Comparison of ENCODE assay signal across 22 mouse cellular contexts in the genomic region with DNA sequence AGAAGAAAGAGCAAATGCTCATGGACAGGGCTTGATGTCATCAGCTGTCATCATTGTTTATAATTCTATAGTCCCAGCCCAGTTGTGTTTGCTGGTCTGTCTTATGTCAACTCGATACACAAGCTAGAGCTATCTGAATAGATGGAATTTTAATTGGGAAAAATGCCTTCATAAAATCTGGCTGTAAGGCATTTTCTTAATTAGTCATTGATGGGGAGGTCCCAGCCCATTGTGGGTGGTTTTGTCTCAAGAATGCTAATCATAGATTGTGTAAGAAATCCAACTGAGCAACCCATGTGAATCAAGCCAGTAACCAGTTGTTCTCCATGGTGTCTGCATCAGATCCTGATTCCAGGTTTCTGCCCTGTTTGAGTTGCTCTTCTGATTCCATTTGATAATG.
DNase-seq lines count a peak whose midpoint lies in the region; ATAC-seq and TF ChIP-seq lines count a peak whose summit lies in the region.
"Had no signal": no experiment of that assay in that cellular context is flagged by ENCODE, and none has a peak within 500 bp of the region (broad histone marks: within the 10 kb centered on the region; RNA-seq: fewer than 3 reads in every experiment).

No protein-coding gene starts in this region.

- no peaks in the 10 kb centered on the region for H3K9me3 ChIP-seq in forebrain, embryonic 11.5 days (ENCODE audit: control insufficient read depth, low read length)
- H3K9me3 ChIP-seq in forebrain, embryonic 13.5 days (replicated peaks) = no peaks in the 10 kb centered on the region; the same call in 1 of the 2 replicates
- no peaks in the 10 kb centered on the region for H3K9me3 ChIP-seq in stomach, postnatal 0 days (ENCODE audit: control insufficient read depth, low read length)
- H3K9me3 ChIP-seq: embryonic facial prominence, embryonic 10.5 days; embryonic facial prominence, embryonic 12.5 days; forebrain, embryonic 12.5 days; forebrain, embryonic 15.5 days had no signal

- H3K4me3 ChIP-seq in forebrain, embryonic 11.5 days (ENCODE audit: low read depth, low read length) = no peak overlapping the region
- no peak overlapping the region for H3K4me3 ChIP-seq in forebrain, embryonic 13.5 days
- H3K4me3 ChIP-seq in stomach, postnatal 0 days (ENCODE audit: low read depth, low read length) = no peak overlapping the region
- H3K4me3 ChIP-seq: embryonic facial prominence, embryonic 10.5 days; embryonic facial prominence, embryonic 12.5 days; forebrain, embryonic 12.5 days; forebrain, embryonic 15.5 days had no signal

- no peak overlapping the region for H3K27ac ChIP-seq in forebrain, embryonic 11.5 days (ENCODE audit: low read depth, low read length)
- no peak overlapping the region for H3K27ac ChIP-seq in forebrain, embryonic 13.5 days
- H3K27ac ChIP-seq in stomach, postnatal 0 days (replicated peaks) = no peak overlapping the region
- H3K27ac ChIP-seq: embryonic facial prominence, embryonic 10.5 days; embryonic facial prominence, embryonic 12.5 days; forebrain, embryonic 12.5 days; forebrain, embryonic 15.5 days had no signal

- ATAC-seq in forebrain, embryonic 11.5 days (replicated peaks; ENCODE audit: low FRiP score) = 0 out of 2 replicates have a peak, but pooled peaks have one; percentile 15
- no peak for ATAC-seq in forebrain, embryonic 13.5 days
- no peak for ATAC-seq in stomach, postnatal 0 days (ENCODE audit: low FRiP score, low TSS enrichment)
- ATAC-seq: CD4-positive, CD25-positive, alpha-beta regulatory T cell, adult 4 months; forebrain, embryonic 15.5 days; forebrain, postnatal 0 days had no signal

- 44% methylated on average over 1 of the region's 1 CpGs for WGBS in forebrain, embryonic 11.5 days
- 30% methylated on average over 1 of the region's 1 CpGs for WGBS in forebrain, embryonic 13.5 days
- WGBS in stomach, postnatal 0 days = 45% methylated on average over 1 of the region's 1 CpGs

- no peak for DNase-seq in forebrain, embryonic 11.5 days (ENCODE audit: low spot score)
- DNase-seq in retina, embryonic 14.5 days (ENCODE audit: low spot score) = peak; percentile 28
- no peak for DNase-seq in stomach, postnatal 0 days (ENCODE audit: low spot score)
- no peak for DNase-seq in thymus, postnatal 25 days
- DNase-seq: adrenal gland, adult 2 months; adrenal gland, postnatal 10 days; adrenal gland, postnatal 25 days; B cell, adult 2 months; cerebellum, adult 11-12 months; cerebellum, adult 2 months; cerebellum, adult 9-10 months; cerebellum, postnatal 10 days; cerebellum, postnatal 25 days; forebrain, postnatal 0 days had no signal

- no peaks in the 10 kb centered on the region for H3K4me1 ChIP-seq in forebrain, embryonic 11.5 days (replicated peaks; ENCODE audit: control insufficient read depth, insufficient read depth, low read length)
- H3K4me1 ChIP-seq in forebrain, embryonic 13.5 days = no peaks in the 10 kb centered on the region
- H3K4me1 ChIP-seq in stomach, postnatal 0 days (replicated peaks; ENCODE audit: control insufficient read depth, insufficient read depth) = no peaks in the 10 kb centered on the region
- H3K4me1 ChIP-seq: embryonic facial prominence, embryonic 10.5 days; embryonic facial prominence, embryonic 12.5 days; forebrain, embryonic 12.5 days; forebrain, embryonic 15.5 days had no signal

- no peaks in the 10 kb centered on the region for H3K36me3 ChIP-seq in forebrain, embryonic 11.5 days (ENCODE audit: control insufficient read depth, insufficient read depth, low read length)
- H3K36me3 ChIP-seq in forebrain, embryonic 13.5 days (ENCODE audit: poor library complexity, severe bottlenecking) = no peaks in the 10 kb centered on the region
- H3K36me3 ChIP-seq in stomach, postnatal 0 days (ENCODE audit: control insufficient read depth, insufficient read depth, low read length) = no peaks in the 10 kb centered on the region
- H3K36me3 ChIP-seq: embryonic facial prominence, embryonic 10.5 days; embryonic facial prominence, embryonic 12.5 days; forebrain, embryonic 12.5 days; forebrain, embryonic 15.5 days; G1E had no signal

- no peak for TF ChIP-seq EP300 in stomach, postnatal 0 days (optimal IDR thresholded peaks at IDR 0.05)

- H3K27me3 ChIP-seq in forebrain, embryonic 11.5 days (ENCODE audit: control insufficient read depth, insufficient read depth, low read length) = no peaks in the 10 kb centered on the region
- H3K27me3 ChIP-seq in forebrain, embryonic 13.5 days = no peaks in the 10 kb centered on the region
- H3K27me3 ChIP-seq in stomach, postnatal 0 days (ENCODE audit: control insufficient read depth, insufficient read depth, low read length) = no peaks in the 10 kb centered on the region
- H3K27me3 ChIP-seq: CH12.LX; embryonic facial prominence, embryonic 12.5 days; forebrain, embryonic 12.5 days; forebrain, embryonic 15.5 days had no signal

- TF ChIP-seq CTCF in stomach, postnatal 0 days (IDR thresholded peaks at IDR 0.05; ENCODE audit: low read depth) = no peak

- H3K9ac ChIP-seq in forebrain, embryonic 11.5 days (ENCODE audit: low read length) = no peak overlapping the region
- no peak overlapping the region for H3K9ac ChIP-seq in forebrain, embryonic 13.5 days
- H3K9ac ChIP-seq in stomach, postnatal 0 days (ENCODE audit: low read length) = no peak overlapping the region
- H3K9ac ChIP-seq: embryonic facial prominence, embryonic 12.5 days; forebrain, embryonic 12.5 days; forebrain, embryonic 15.5 days; forebrain, postnatal 0 days had no signal

- no peak overlapping the region for H3K4me2 ChIP-seq in forebrain, embryonic 11.5 days (ENCODE audit: low read depth, low read length, severe bottlenecking)
- no peak overlapping the region for H3K4me2 ChIP-seq in forebrain, embryonic 13.5 days
- H3K4me2 ChIP-seq in stomach, postnatal 0 days (replicated peaks; ENCODE audit: low read depth) = no peak overlapping the region
- H3K4me2 ChIP-seq: embryonic facial prominence, embryonic 12.5 days; forebrain, embryonic 12.5 days; forebrain, embryonic 15.5 days had no signal
